Mouse (Mus musculus): ENCODE measurements at regions not wholly inside any gene's neighbourhood (a gene's known extent, or its start where the extent isn't known, plus 50 kb on each side); places are given as distances from the start of the nearest gene placed in this dataset.

GRCm38 (mm10) chr12:82520840-82521239 lies 67.3 kb upstream of the Rgs6 start:
- in situ Hi-C loops (cut with MboI; ENCODE audit: low pct_unique_long_range_greater_than_20kb in 1 of 2, low sequenced_read_pairs in 2 of 2, unreplicated experiment in 1 of 2), result loop anchor here (10.0 to 25.0 kb wide), 2 partner anchors 491 to 494 kb away; no protein-coding TSS in a partner anchor

GRCm38 (mm10) chr12:82524987-82525386 lies 63.1 kb upstream of the Rgs6 start:
- in situ Hi-C loops (cut with MboI; ENCODE audit: low pct_unique_long_range_greater_than_20kb in 1 of 2, low sequenced_read_pairs in 2 of 2, unreplicated experiment in 1 of 2), result loop anchor here (10.0 to 25.0 kb wide), 2 partner anchors 487 to 490 kb away; no protein-coding TSS in a partner anchor
